In genomic region chr5:123315219-123315866, GRCm38 (mm10) we compare ENCODE assay signal across 10 mouse cellular contexts. TPM values are rescaled to one million over a fixed set of nuclear protein-coding genes. Genes with fewer than 3 reads are reported as not detected.
A peak's percentile ranks its signal among the peaks of the same experiment; 100 is the strongest.
DNase-seq lines count a peak whose midpoint lies in the region; ATAC-seq lines count a peak whose summit lies in the region.
"Had no signal": no experiment of that assay in that cellular context is flagged by ENCODE, and none has a peak within 500 bp of the region (broad histone marks: within the 10 kb centered on the region; RNA-seq: fewer than 3 reads in every experiment).

No protein-coding gene starts in this region.

- DNase-seq in lung, adult 18-20 months = no peak
- peak; percentile 61 for DNase-seq in embryo, embryonic 11 days
- peak; percentile 33 for DNase-seq in lung, postnatal 10 days
- peak; percentile 78 for DNase-seq in thymus, postnatal 0 days (ENCODE audit: low spot score)
- DNase-seq in urinary bladder, postnatal 25 days (ENCODE audit: low spot score) = no peak
- DNase-seq: cerebellum, adult 18-20 months; kidney, postnatal 14 days had no signal

- no peak overlapping the region for H3K4me3 ChIP-seq in lung, embryonic 15.5 days

- H3K4me1 ChIP-seq in lung, embryonic 15.5 days = 0 out of 2 replicates have a peak, but pooled peaks cover 6% of the 10 kb centered on the region

- no peaks in the 10 kb centered on the region for H3K27me3 ChIP-seq in lung, embryonic 15.5 days

- no peaks in the 10 kb centered on the region for H3K36me3 ChIP-seq in lung, embryonic 15.5 days

- no peaks in the 10 kb centered on the region for H3K9me3 ChIP-seq in lung, embryonic 15.5 days

- ATAC-seq in lung, embryonic 15.5 days (ENCODE audit: borderline replicate concordance, extremely low read depth, low FRiP score, low TSS enrichment) = peak; percentile 50; the same call in 1 of the 2 replicates
- no peak for ATAC-seq in monocyte, adult 5-6 weeks (replicated peaks; ENCODE audit: insufficient number of reproducible peaks, low FRiP score, low TSS enrichment, poor library complexity, severe bottlenecking)

- no peak overlapping the region for H3K27ac ChIP-seq in lung, embryonic 15.5 days
- H3K27ac ChIP-seq: stomach, postnatal 0 days had no signal

- no peak overlapping the region for H3K4me2 ChIP-seq in lung, embryonic 15.5 days

- WGBS in lung, embryonic 15.5 days = 36% methylated on average over 9 of the region's 10 CpGs

- H3K9ac ChIP-seq in lung, embryonic 15.5 days = no peak overlapping the region

RNA-seq across cellular contexts. Expression of gene Bcl7a, which starts 28.3 kb away (rescaled TPM):
- 21.2 and 24.6 TPM in 2 replicates for polyA plus RNA-seq in lung, embryonic 15.5 days (2015; fragmentation: Nextera tagmentation; extraction: Ambion mirVana)
- polyA plus RNA-seq in thymus, postnatal 0 days (2015; fragmentation: Nextera tagmentation; extraction: Ambion mirVana) = 17.6 and 21.5 TPM in 2 replicates
- 1.3 to 5.0 TPM (median 2.7 TPM) in 3 replicates for total RNA-seq in monocyte, adult 5-6 weeks (2017)

Comparison
In these comparisons a context has a peak if more than half of its experiments do, and no peak if none do; other contexts are left out.
1. DNase-seq: peak in embryo, embryonic 11 days (single experiment), lung, postnatal 10 days (single experiment) and thymus, postnatal 0 days (single experiment); none in lung, adult 18-20 months (0 of 2) and urinary bladder, postnatal 25 days (single experiment).